Mouse (Mus musculus): ENCODE data around the gene Olfr1496. TPM values are rescaled to one million over a fixed set of nuclear protein-coding genes. Genes with fewer than 3 reads are reported as not detected.

The Olfr1496 gene
- polyA plus RNA-seq, 2 experiments, result not detected

GRCm38 (mm10) chr19:13828447-13828846 lies 50.8 kb downstream of the Olfr1496 start:
- H3K27me3 ChIP-seq (ENCODE audit: control insufficient read depth, insufficient read depth, low read length), result no peaks in the 10 kb centered on the region
- no peak for TF ChIP-seq POLR2A (IDR thresholded peaks at IDR 0.05; ENCODE audit: borderline replicate concordance, extremely low read depth, insufficient read depth, insufficient read length)
- no peaks in the 10 kb centered on the region for H3K36me3 ChIP-seq (ENCODE audit: control insufficient read depth, insufficient read depth, low read length)
- 74% methylated on average over 3 of the region's 3 CpGs for WGBS
- H3K4me1 ChIP-seq (ENCODE audit: control insufficient read depth, insufficient read depth, low read length), result no peaks in the 10 kb centered on the region
- H3K9ac ChIP-seq (ENCODE audit: low read depth, low read length, severe bottlenecking), result no peak overlapping the region
- H3K4me2 ChIP-seq (replicated peaks; ENCODE audit: low read depth, low read length, severe bottlenecking), result no peak overlapping the region
- DNase-seq (ENCODE audit: low spot score) (no peak), ATAC-seq (ENCODE audit: low FRiP score, low read depth) (no peak)
- H3K4me3 ChIP-seq (replicated peaks; ENCODE audit: low read length), result no peak overlapping the region
- no peaks in the 10 kb centered on the region for H3K9me3 ChIP-seq (ENCODE audit: control insufficient read depth, low read length)
- H3K27ac ChIP-seq (replicated peaks; ENCODE audit: low read depth, low read length), result no peak overlapping the region

DNA sequence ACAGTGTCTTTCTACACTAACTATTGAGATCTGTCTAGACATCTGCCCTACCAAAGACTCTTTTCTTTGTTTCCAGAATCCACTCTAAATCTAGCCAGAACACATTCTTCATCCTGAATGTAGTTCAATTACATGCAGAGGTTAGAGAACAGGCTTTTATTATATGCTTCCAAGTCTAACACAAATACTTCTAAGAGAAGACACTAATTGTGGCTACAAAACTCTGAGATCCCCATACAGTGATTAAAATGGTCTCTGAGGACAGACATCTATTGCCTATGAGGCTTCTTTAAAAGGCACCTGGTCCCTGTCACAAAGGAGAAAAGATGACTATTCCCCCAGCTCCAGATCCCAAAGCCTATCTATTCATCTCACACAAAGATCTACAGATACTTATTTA lies 52.7 kb downstream of the Olfr1496 start, which contains the start of gene Olfr1500:
Gene Olfr1500 (minus strand): TSS at position 101 of the 400 bp plus-strand sequence.
- Histone ChIP-seq H3K4me3 (replicated peaks; ENCODE audit: low read length) (no peak within 1 kb of the TSS), H3K4me2 (replicated peaks; ENCODE audit: low read depth, low read length, severe bottlenecking) (no peak within 1 kb of the TSS), H3K27me3 (ENCODE audit: control insufficient read depth, insufficient read depth, low read length) (no peaks in the 10 kb centered on the region), H3K4me1 (ENCODE audit: control insufficient read depth, insufficient read depth, low read length) (no peaks in the 10 kb centered on the region), H3K27ac (replicated peaks; ENCODE audit: low read depth, low read length) (no peak within 1 kb of the TSS), H3K9ac (ENCODE audit: low read depth, low read length, severe bottlenecking) (no peak within 1 kb of the TSS), H3K36me3 (ENCODE audit: control insufficient read depth, insufficient read depth, low read length) (no peaks in the 10 kb centered on the region), H3K9me3 (ENCODE audit: control insufficient read depth, low read length) (no peaks in the 10 kb centered on the region)
- ATAC-seq (ENCODE audit: low FRiP score, low read depth) (no peak), DNase-seq (ENCODE audit: low spot score) (no peak)
- TF ChIP-seq POLR2A (IDR thresholded peaks at IDR 0.05; ENCODE audit: borderline replicate concordance, extremely low read depth, insufficient read depth, insufficient read length), result no peak

Other genes with a start within 250 kb of the Olfr1496 start
- gene Olfr1480, start 250.0 kb upstream of the Olfr1496 start, polyA plus RNA-seq (2012; rRNA removed), result not detected in 2 replicates
- gene Olfr1480, start 250.0 kb upstream of the Olfr1496 start, polyA plus RNA-seq (2014; fragmentation: Nextera tagmentation; extraction: Ambion mirVana), result not detected in 2 replicates
- gene Olfr1484, start 194.4 kb upstream of the Olfr1496 start, polyA plus RNA-seq (2012; rRNA removed), result not detected in 2 replicates
- gene Olfr1484, start 194.4 kb upstream of the Olfr1496 start, polyA plus RNA-seq (2014; fragmentation: Nextera tagmentation; extraction: Ambion mirVana), result not detected in 2 replicates
- gene Olfr1487, start 160.5 kb upstream of the Olfr1496 start, polyA plus RNA-seq (2012; rRNA removed), result not detected in 2 replicates
- gene Olfr1487, start 160.5 kb upstream of the Olfr1496 start, polyA plus RNA-seq (2014; fragmentation: Nextera tagmentation; extraction: Ambion mirVana), result not detected in 2 replicates
- not detected in 2 replicates for gene Olfr1489, start 146.3 kb upstream of the Olfr1496 start, polyA plus RNA-seq (2012; rRNA removed)
- not detected in 2 replicates for gene Olfr1489, start 146.3 kb upstream of the Olfr1496 start, polyA plus RNA-seq (2014; fragmentation: Nextera tagmentation; extraction: Ambion mirVana)
- not detected in 2 replicates for gene Olfr1490, start 126.8 kb upstream of the Olfr1496 start, polyA plus RNA-seq (2012; rRNA removed)
- not detected in 2 replicates for gene Olfr1490, start 126.8 kb upstream of the Olfr1496 start, polyA plus RNA-seq (2014; fragmentation: Nextera tagmentation; extraction: Ambion mirVana)
- not detected in 2 replicates for gene Olfr1491, start 80.6 kb upstream of the Olfr1496 start, polyA plus RNA-seq (2012; rRNA removed)
- gene Olfr1491, start 80.6 kb upstream of the Olfr1496 start, polyA plus RNA-seq (2014; fragmentation: Nextera tagmentation; extraction: Ambion mirVana), result not detected in 2 replicates
- not detected in 2 replicates for gene Olfr1493-ps1, start 54.6 kb upstream of the Olfr1496 start, polyA plus RNA-seq (2012; rRNA removed)
- gene Olfr1493-ps1, start 54.6 kb upstream of the Olfr1496 start, polyA plus RNA-seq (2014; fragmentation: Nextera tagmentation; extraction: Ambion mirVana), result not detected in 2 replicates
- gene Olfr1494, start 38.1 kb upstream of the Olfr1496 start, polyA plus RNA-seq (2012; rRNA removed), result not detected in 2 replicates
- not detected in 2 replicates for gene Olfr1494, start 38.1 kb upstream of the Olfr1496 start, polyA plus RNA-seq (2014; fragmentation: Nextera tagmentation; extraction: Ambion mirVana)
- gene Olfr1495, start 13.3 kb upstream of the Olfr1496 start, polyA plus RNA-seq (2012; rRNA removed), result not detected in 2 replicates
- gene Olfr1495, start 13.3 kb upstream of the Olfr1496 start, polyA plus RNA-seq (2014; fragmentation: Nextera tagmentation; extraction: Ambion mirVana), result not detected in 2 replicates
- not detected in 2 replicates for gene Olfr1497, start 20.3 kb downstream of the Olfr1496 start, polyA plus RNA-seq (2012; rRNA removed)
- gene Olfr1497, start 20.3 kb downstream of the Olfr1496 start, polyA plus RNA-seq (2014; fragmentation: Nextera tagmentation; extraction: Ambion mirVana), result not detected in 2 replicates
- gene Olfr1499, start 41.6 kb downstream of the Olfr1496 start, polyA plus RNA-seq (2012; rRNA removed), result not detected in 2 replicates
- not detected in 2 replicates for gene Olfr1499, start 41.6 kb downstream of the Olfr1496 start, polyA plus RNA-seq (2014; fragmentation: Nextera tagmentation; extraction: Ambion mirVana)
- gene Olfr1500, start 52.6 kb downstream of the Olfr1496 start, polyA plus RNA-seq (2012; rRNA removed), result not detected in 2 replicates
- gene Olfr1500, start 52.6 kb downstream of the Olfr1496 start, polyA plus RNA-seq (2014; fragmentation: Nextera tagmentation; extraction: Ambion mirVana), result not detected in 2 replicates
- not detected in 2 replicates for gene Olfr1501, start 72.8 kb downstream of the Olfr1496 start, polyA plus RNA-seq (2012; rRNA removed)
- not detected in 2 replicates for gene Olfr1501, start 72.8 kb downstream of the Olfr1496 start, polyA plus RNA-seq (2014; fragmentation: Nextera tagmentation; extraction: Ambion mirVana)
- not detected in 2 replicates for gene Olfr1502, start 83.9 kb downstream of the Olfr1496 start, polyA plus RNA-seq (2012; rRNA removed)
- gene Olfr1502, start 83.9 kb downstream of the Olfr1496 start, polyA plus RNA-seq (2014; fragmentation: Nextera tagmentation; extraction: Ambion mirVana), result not detected in 2 replicates
- gene Olfr1504, start 120.0 kb downstream of the Olfr1496 start, polyA plus RNA-seq (2012; rRNA removed), result not detected in 2 replicates
- gene Olfr1504, start 120.0 kb downstream of the Olfr1496 start, polyA plus RNA-seq (2014; fragmentation: Nextera tagmentation; extraction: Ambion mirVana), result not detected in 2 replicates
- not detected in 2 replicates for gene Olfr1505, start 135.7 kb downstream of the Olfr1496 start, polyA plus RNA-seq (2012; rRNA removed)
- gene Olfr1505, start 135.7 kb downstream of the Olfr1496 start, polyA plus RNA-seq (2014; fragmentation: Nextera tagmentation; extraction: Ambion mirVana), result not detected in 2 replicates